Mouse (Mus musculus) liver, embryonic 16.5 days (tissue): ENCODE measurements around the gene Adcy2. TPM values are rescaled to one million over a fixed set of nuclear protein-coding genes. Genes with fewer than 3 reads are reported as not detected.
A peak's percentile ranks its signal among the peaks of the same experiment; 100 is the strongest.

ENCODE experiments used
- ATAC-seq: fragments of 200-750 bp; cut with Nextera tagmentation; 2 replicates; pipeline ENCODE4 v1.8.0; 2017; ENCODE audit warnings: low read depth, mild to moderate bottlenecking, moderate number of reproducible peaks, moderate library complexity
- H3K27ac ChIP-seq: fragments of 300-500 bp; sonication (generic); 2 replicates; pipeline ENCODE4 v1.5.1; 2014; ENCODE audit warnings: mild to moderate bottlenecking, low read length
- H3K27me3 ChIP-seq: fragments of 300-500 bp; sonication (generic); 2 replicates; pipeline ENCODE4 v1.6.1; 2014; ENCODE audit warnings: low read depth, low read length, mixed read lengths; ENCODE audit not compliant: control insufficient read depth, insufficient read depth
- H3K36me3 ChIP-seq: fragments of 300-500 bp; sonication (generic); 2 replicates; pipeline ENCODE4 v1.6.1; 2014; ENCODE audit warnings: mild to moderate bottlenecking; ENCODE audit not compliant: control insufficient read depth, insufficient read depth
- H3K4me1 ChIP-seq: fragments of 300-500 bp; sonication (generic); 2 replicates; pipeline ENCODE4 v1.6.1; 2014; ENCODE audit warnings: low read depth, low read length, mixed read lengths; ENCODE audit not compliant: control insufficient read depth
- H3K4me2 ChIP-seq: fragments of 300-500 bp; sonication (generic); 2 replicates; pipeline ENCODE4 v1.6.1; 2014; ENCODE audit warnings: low read depth, low read length, mixed read lengths
- H3K4me3 ChIP-seq: fragments of 300-500 bp; sonication (generic); 2 replicates; pipeline ENCODE4 v1.5.1; 2014; ENCODE audit warnings: low read depth, mild to moderate bottlenecking, low read length
- H3K9ac ChIP-seq: fragments of 300-500 bp; sonication (generic); 2 replicates; pipeline ENCODE4 v1.6.1; 2014; ENCODE audit warnings: low read depth, low read length
- H3K9me3 ChIP-seq: fragments of 300-500 bp; sonication (generic); replicated peaks from 2 replicates; pipeline ENCODE4 v1.6.1; 2016; ENCODE audit warnings: low read length; ENCODE audit not compliant: control insufficient read depth
- WGBS: fragments of 180-500 bp; shearing (Covaris S2); extraction: QIAGEN DNeasy Blood & Tissue Kit; methylation state at CpG from one replicate; pipeline ENCODE4 v1.1.7; 2014; ENCODE audit not compliant: insufficient replicate concordance; 5-methylcytosine and 5-hydroxymethylcytosine counted together
- polyA plus RNA-seq: library from polyadenylated mRNA; unstranded; fragments of >200 nt; fragmentation: Nextera tagmentation; extraction: Ambion mirVana; gene quantifications from 2 replicates; pipeline ENCODE4 v1.2.1, GENCODE M21; 2015

The Adcy2 gene
- polyA plus RNA-seq, 1 experiment from 2014 or later, result 0.30 TPM

DNA sequence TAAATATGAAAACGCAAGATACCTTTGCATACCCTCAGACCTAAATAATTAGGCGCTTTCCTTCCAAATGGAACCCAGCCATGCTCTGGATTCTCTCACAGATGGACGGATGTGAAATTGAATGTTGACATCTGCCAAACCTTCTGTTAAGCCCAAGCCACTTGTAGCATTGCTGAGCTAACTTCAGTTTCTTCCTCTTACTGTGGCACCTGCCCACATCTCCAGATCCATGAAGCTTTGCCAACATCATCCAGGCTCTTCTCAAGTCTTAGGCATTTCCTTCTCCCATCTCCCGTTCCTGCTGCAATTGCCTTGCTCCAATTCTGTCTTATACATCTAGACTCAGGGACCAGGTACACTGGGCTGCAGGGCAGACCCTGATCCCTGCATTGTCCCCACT lies 6.8 kb upstream of the Adcy2 start:
- Histone ChIP-seq H3K4me2 (no peak overlapping the region), H3K4me1 (no peaks in the 10 kb centered on the region), H3K27me3 (no peaks in the 10 kb centered on the region), H3K9me3 (no peaks in the 10 kb centered on the region), H3K36me3 (no peaks in the 10 kb centered on the region), H3K4me3 (no peak overlapping the region), H3K9ac (no peak overlapping the region), H3K27ac (no peak overlapping the region)
- WGBS, result 57% methylated on average over 4 of the region's 4 CpGs
- no peak for ATAC-seq

DNA sequence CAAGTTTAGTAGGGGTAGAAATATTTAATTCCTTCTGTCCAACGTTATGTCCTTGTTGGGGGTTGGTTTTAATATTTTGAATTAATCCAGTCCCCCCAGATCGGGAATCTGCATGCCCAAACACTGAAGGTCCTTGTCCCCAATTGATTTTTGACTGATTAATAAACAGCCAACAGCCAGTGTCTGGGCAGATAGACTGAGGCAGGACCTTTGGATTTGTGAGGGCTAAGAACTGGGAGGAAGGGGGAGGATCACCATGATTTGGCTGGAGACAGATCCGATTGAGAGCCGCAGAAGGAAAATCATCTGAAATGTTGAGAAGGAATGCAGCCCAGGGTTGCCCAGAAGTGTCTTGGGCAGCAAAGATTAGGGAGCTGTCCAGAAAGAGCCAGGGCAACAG lies 5.1 kb upstream of the Adcy2 start:
- WGBS, result 40% methylated on average over 4 of the region's 4 CpGs
- Histone ChIP-seq H3K27me3 (peaks cover 8% of the 10 kb centered on the region), H3K36me3 (no peaks in the 10 kb centered on the region), H3K4me1 (no peaks in the 10 kb centered on the region), H3K27ac (no peak overlapping the region), H3K4me3 (no peak overlapping the region), H3K9me3 (no peaks in the 10 kb centered on the region), H3K4me2 (no peak overlapping the region), H3K9ac (no peak overlapping the region)
- no peak for ATAC-seq

DNA sequence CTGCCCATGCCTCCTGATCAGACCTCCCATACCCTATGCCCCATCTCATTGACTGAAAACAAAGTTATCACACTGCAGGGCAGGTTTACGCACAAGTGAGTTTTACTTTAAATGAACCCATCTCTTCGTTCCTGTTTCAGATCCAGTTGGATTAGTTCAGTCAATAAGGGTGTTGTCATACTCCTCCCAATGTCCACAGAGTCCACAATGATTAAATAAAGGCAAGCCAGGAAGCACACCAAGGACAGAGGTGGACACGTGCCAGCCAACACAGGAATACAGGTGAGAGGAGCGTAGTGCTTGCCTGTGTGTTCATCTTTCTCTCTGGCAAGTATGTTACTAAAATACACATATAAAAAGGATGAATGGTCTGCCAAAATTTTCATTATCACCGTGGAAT lies 3.3 kb upstream of the Adcy2 start:
- peak; percentile 84 for ATAC-seq
- no peaks in the 10 kb centered on the region for H3K36me3 ChIP-seq
- H3K27ac ChIP-seq, result no peak overlapping the region
- peaks cover 25% of the 10 kb centered on the region for H3K27me3 ChIP-seq
- H3K4me1 ChIP-seq, result no peaks in the 10 kb centered on the region
- H3K9me3 ChIP-seq, result no peaks in the 10 kb centered on the region
- H3K4me3 ChIP-seq, result no peak overlapping the region
- H3K9ac ChIP-seq, result no peak overlapping the region
- peak overlapping the region; percentile 33 for H3K4me2 ChIP-seq
- WGBS, result 45% methylated on average over 5 of the region's 5 CpGs

DNA sequence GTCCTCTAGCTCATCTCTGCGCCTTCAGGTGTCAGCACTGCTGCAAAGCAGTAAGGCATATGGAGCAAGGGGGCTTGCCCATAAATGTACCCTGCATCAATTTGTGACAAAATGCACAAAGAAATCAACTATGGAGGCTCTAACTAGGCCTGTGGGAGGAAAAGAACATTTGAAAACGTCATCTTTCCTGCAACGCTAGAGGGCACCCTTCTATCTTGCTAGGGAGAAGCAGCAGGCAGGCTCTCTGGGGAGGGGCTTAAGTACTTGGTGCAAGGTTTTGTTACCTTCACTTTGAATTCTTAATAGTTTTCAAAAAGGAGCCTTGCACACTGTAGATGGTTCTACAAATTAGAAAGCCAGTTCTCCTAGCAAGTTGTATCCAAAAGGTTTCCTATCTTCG lies 2.8 kb upstream of the Adcy2 start:
- no peaks in the 10 kb centered on the region for H3K9me3 ChIP-seq
- peaks cover 30% of the 10 kb centered on the region for H3K27me3 ChIP-seq
- no peak overlapping the region for H3K4me3 ChIP-seq
- 16% methylated on average over 4 of the region's 4 CpGs for WGBS
- H3K36me3 ChIP-seq, result no peaks in the 10 kb centered on the region
- no peak overlapping the region for H3K27ac ChIP-seq
- peak; percentile 46 for ATAC-seq
- peak overlapping the region; percentile 33 for H3K4me2 ChIP-seq
- H3K9ac ChIP-seq, result no peak overlapping the region
- H3K4me1 ChIP-seq, result no peaks in the 10 kb centered on the region

DNA sequence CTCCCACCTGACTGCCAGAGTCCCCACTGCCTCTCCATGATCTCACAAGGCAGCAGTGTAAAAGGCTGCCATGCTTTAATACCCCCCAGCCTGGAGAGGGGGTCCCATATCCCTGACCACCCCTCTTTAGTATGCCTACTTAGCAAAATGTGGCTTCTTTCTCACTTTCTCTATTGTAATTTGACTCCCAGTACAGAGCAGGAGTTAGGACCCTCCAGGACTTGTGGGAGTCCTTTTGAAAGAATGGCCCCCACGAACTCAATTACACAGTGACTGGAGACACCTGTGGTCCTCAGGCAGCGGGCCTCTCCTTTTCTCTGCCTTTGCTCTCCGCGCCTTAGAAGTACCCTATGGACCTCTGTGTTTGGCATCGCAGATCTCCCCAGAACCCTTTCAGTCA lies 485 bp upstream of the Adcy2 start:
- 39% methylated on average over 5 of the region's 5 CpGs for WGBS
- H3K4me3 ChIP-seq, result no peak overlapping the region
- no peak for ATAC-seq

DNA sequence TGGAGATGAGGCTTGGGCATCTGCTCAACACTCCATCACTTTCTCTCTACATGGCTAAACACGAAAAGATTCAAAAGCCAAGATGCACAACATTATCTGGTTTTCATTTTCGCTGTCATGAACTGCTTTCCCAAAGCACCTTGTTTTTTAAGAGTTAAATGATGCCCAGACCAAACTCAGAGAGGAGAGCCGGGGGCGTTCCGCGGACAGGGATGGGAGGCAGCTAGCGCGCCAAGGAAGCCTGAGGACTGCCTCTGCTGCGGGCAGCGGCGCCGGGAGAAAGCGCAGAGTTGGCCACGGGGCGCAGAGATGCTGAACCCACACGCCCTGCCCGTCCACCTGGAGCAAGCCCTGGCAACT lies 803 bp downstream of the Adcy2 start:
- Histone ChIP-seq H3K9ac (no peak overlapping the region), H3K36me3 (no peaks in the 10 kb centered on the region), H3K4me2 (peak overlapping the region; percentile 55), H3K9me3 (no peaks in the 10 kb centered on the region), H3K4me1 (no peaks in the 10 kb centered on the region), H3K27ac (no peak overlapping the region), H3K4me3 (peak overlapping the region; percentile 50), H3K27me3 (peaks cover 30% of the 10 kb centered on the region)
- 1% methylated on average over 17 of the region's 17 CpGs for WGBS
- no peak for ATAC-seq

More for the DNA sequence above, 485 bp upstream of the Adcy2 start:
- no peaks in the 10 kb centered on the region for H3K4me1 ChIP-seq
- no peak overlapping the region for H3K4me2 ChIP-seq
- H3K36me3 ChIP-seq, result no peaks in the 10 kb centered on the region
- peaks cover 30% of the 10 kb centered on the region for H3K27me3 ChIP-seq
- H3K9me3 ChIP-seq, result no peaks in the 10 kb centered on the region
- H3K9ac ChIP-seq, result no peak overlapping the region
- no peak overlapping the region for H3K27ac ChIP-seq

DNA sequence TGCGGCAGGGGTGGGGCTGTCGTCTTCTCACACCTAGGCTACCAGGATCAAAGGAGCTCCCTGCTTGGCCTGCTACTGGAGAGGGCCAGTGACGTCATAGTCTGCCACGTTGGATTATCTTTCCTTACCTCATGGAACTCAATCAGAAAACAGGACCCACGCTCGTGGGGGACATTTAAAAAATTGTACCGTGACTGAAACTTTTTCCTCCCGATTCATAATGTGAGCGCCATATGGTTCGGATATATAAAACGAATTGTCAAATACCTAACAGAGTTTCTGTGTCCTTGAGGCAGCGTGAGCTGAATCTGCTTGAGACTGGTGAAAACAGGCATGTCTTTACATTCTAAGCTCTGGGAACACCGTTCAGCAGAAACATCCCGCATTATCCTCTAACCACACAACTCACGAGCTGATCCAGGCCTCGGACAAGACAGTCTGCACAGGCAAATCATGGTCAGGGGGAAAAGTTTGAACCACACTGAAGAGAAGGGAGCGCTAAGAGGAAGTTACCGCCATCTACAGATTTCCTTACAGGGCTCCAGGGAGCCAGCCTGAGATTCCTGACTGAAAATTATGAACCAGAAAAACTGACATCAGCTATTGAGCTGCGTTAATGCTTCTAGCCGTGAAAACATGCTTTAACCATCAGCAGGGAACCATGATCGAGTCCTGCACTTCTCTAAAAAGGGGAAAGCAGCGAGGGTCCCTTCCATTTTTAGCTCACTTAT lies 1.4 kb downstream of the Adcy2 start:
- Histone ChIP-seq H3K27ac (no peak overlapping the region), H3K4me2 (no peak overlapping the region), H3K27me3 (peaks cover 30% of the 10 kb centered on the region), H3K9ac (no peak overlapping the region), H3K4me3 (peak overlapping the region; percentile 50), H3K4me1 (no peaks in the 10 kb centered on the region), H3K9me3 (no peaks in the 10 kb centered on the region), H3K36me3 (no peaks in the 10 kb centered on the region)
- ATAC-seq, result no peak
- WGBS, result 8% methylated on average over 22 of the region's 22 CpGs

DNA sequence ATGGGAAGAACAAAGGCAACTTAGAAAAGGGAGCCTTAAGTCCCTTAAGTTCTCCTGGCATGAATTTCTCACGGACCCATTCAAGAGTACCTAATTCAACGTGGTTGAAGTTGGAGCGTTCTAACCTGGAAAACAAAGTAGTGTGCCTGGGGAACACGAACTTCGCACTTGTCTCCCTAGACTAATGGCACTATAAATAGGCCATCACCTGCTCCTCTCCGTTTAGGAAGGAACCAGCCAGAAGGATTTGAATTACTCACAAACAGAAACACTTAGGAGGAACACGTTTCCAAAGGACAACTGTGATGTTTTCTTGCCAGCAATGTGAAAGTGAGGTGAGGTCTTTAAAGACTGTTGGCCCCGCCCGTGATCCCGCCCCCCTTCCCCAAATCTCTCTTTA lies 2.0 kb downstream of the Adcy2 start:
- H3K4me3 ChIP-seq, result no peak overlapping the region
- ATAC-seq, result no peak
- no peak overlapping the region for H3K4me2 ChIP-seq
- peaks cover 30% of the 10 kb centered on the region for H3K27me3 ChIP-seq
- H3K36me3 ChIP-seq, result no peaks in the 10 kb centered on the region
- 15% methylated on average over 10 of the region's 10 CpGs for WGBS
- H3K27ac ChIP-seq, result no peak overlapping the region
- no peaks in the 10 kb centered on the region for H3K9me3 ChIP-seq
- H3K4me1 ChIP-seq, result no peaks in the 10 kb centered on the region
- no peak overlapping the region for H3K9ac ChIP-seq

DNA sequence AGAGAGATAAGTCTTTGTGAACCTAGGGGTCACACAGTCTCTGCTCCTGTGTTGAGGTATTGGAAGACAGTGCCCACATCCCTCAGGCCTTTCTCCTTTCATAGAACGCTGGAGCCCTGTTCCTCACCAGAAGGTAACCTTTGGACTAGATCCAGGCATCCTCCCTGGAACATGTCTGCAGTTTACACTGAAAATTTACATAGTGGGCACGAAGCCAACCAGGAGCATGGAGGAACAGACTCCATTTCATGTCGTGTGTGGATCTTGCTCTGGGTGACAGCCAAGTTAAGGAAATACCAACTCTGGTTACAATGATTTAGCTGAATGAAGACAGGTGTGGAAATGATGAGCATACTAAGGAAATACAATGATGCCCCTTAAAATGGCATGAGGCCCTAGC lies 2.7 kb downstream of the Adcy2 start:
- 44% methylated on average over 3 of the region's 3 CpGs for WGBS
- no peak overlapping the region for H3K9ac ChIP-seq

More for the DNA sequence above, 2.7 kb downstream of the Adcy2 start:
- Histone ChIP-seq H3K27ac (no peak overlapping the region), H3K4me2 (no peak overlapping the region), H3K36me3 (no peaks in the 10 kb centered on the region), H3K4me1 (no peaks in the 10 kb centered on the region), H3K4me3 (no peak overlapping the region), H3K9me3 (no peaks in the 10 kb centered on the region), H3K27me3 (peaks cover 30% of the 10 kb centered on the region)
- no peak for ATAC-seq
